Mouse (Mus musculus): ENCODE measurements at regions not wholly inside any gene's neighbourhood (a gene's known extent, or its start where the extent isn't known, plus 50 kb on each side); places are given as distances from the start of the nearest gene placed in this dataset.
A peak's percentile ranks its signal among the peaks of the same experiment; 100 is the strongest.

GRCm38 (mm10) chr1:166817927-166818326 is 136.3 kb upstream of the Fmo9 start:
- 94% methylated on average over 4 of the region's 4 CpGs for WGBS
- Histone ChIP-seq H3K27me3 (ENCODE audit: control insufficient read depth, insufficient read depth, low read length) (no peaks in the 10 kb centered on the region), H3K9me3 (ENCODE audit: control insufficient read depth, low read length) (no peaks in the 10 kb centered on the region), H3K4me3 (ENCODE audit: low read depth, low read length) (no peak overlapping the region), H3K27ac (ENCODE audit: low read depth, low read length) (no peak overlapping the region), H3K4me2 (replicated peaks; ENCODE audit: low read depth, low read length) (no peak overlapping the region), H3K36me3 (ENCODE audit: control insufficient read depth, insufficient read depth, low read length) (no peaks in the 10 kb centered on the region), H3K9ac (ENCODE audit: low read depth, low read length) (no peak overlapping the region), H3K4me1 (replicated peaks; ENCODE audit: control insufficient read depth, insufficient read depth, low read length) (no peaks in the 10 kb centered on the region)
- no peak for DNase-seq (ENCODE audit: low spot score)
- ATAC-seq (ENCODE audit: low FRiP score) = no peak

GRCm38 (mm10) chr1:166818682-166819081 is 137.0 kb upstream of the Fmo9 start:
- Histone ChIP-seq H3K27me3 (ENCODE audit: control insufficient read depth, insufficient read depth, low read length) (no peaks in the 10 kb centered on the region), H3K27ac (ENCODE audit: low read depth, low read length) (no peak overlapping the region), H3K4me3 (ENCODE audit: low read depth, low read length) (no peak overlapping the region), H3K9ac (ENCODE audit: low read depth, low read length) (no peak overlapping the region), H3K9me3 (ENCODE audit: control insufficient read depth, low read length) (no peaks in the 10 kb centered on the region), H3K4me2 (replicated peaks; ENCODE audit: low read depth, low read length) (no peak overlapping the region), H3K4me1 (replicated peaks; ENCODE audit: control insufficient read depth, insufficient read depth, low read length) (no peaks in the 10 kb centered on the region), H3K36me3 (ENCODE audit: control insufficient read depth, insufficient read depth, low read length) (no peaks in the 10 kb centered on the region)
- WGBS = 85% methylated on average over 5 of the region's 5 CpGs
- ATAC-seq (ENCODE audit: low FRiP score) = no peak
- DNase-seq (ENCODE audit: low spot score) = no peak

- Histone ChIP-seq H3K4me1 (replicated peaks; ENCODE audit: control insufficient read depth, insufficient read depth, low read length) (no peaks in the 10 kb centered on the region), H3K4me2 (replicated peaks; ENCODE audit: low read depth, low read length) (no peak overlapping the region), H3K9ac (ENCODE audit: low read depth, low read length) (no peak overlapping the region), H3K9me3 (ENCODE audit: control insufficient read depth, low read length) (no peaks in the 10 kb centered on the region), H3K27me3 (ENCODE audit: control insufficient read depth, insufficient read depth, low read length) (no peaks in the 10 kb centered on the region), H3K27ac (ENCODE audit: low read depth, low read length) (no peak overlapping the region), H3K4me3 (ENCODE audit: low read depth, low read length) (no peak overlapping the region), H3K36me3 (ENCODE audit: control insufficient read depth, insufficient read depth, low read length) (no peaks in the 10 kb centered on the region)
- DNase-seq (ENCODE audit: low spot score) (no peak), ATAC-seq (ENCODE audit: low FRiP score) (no peak)
- WGBS = 57% methylated on average over 7 of the region's 7 CpGs
These were observed 137.8 kb upstream of the Fmo9 start for GRCm38 (mm10) chr1:166819420-166819819.

GRCm38 (mm10) chr1:166820050-166820449 is 138.4 kb upstream of the Fmo9 start:
- no peak for DNase-seq (ENCODE audit: low spot score)
- no peak overlapping the region for H3K27ac ChIP-seq (ENCODE audit: low read depth, low read length)
- no peak overlapping the region for H3K9ac ChIP-seq (ENCODE audit: low read depth, low read length)
- no peaks in the 10 kb centered on the region for H3K9me3 ChIP-seq (ENCODE audit: control insufficient read depth, low read length)
- no peaks in the 10 kb centered on the region for H3K36me3 ChIP-seq (ENCODE audit: control insufficient read depth, insufficient read depth, low read length)
- ATAC-seq (ENCODE audit: low FRiP score) = no peak
- 93% methylated on average over 5 of the region's 5 CpGs for WGBS
- no peak overlapping the region for H3K4me2 ChIP-seq (replicated peaks; ENCODE audit: low read depth, low read length)
- H3K4me3 ChIP-seq (ENCODE audit: low read depth, low read length) = no peak overlapping the region
- no peaks in the 10 kb centered on the region for H3K27me3 ChIP-seq (ENCODE audit: control insufficient read depth, insufficient read depth, low read length)
- H3K4me1 ChIP-seq (replicated peaks; ENCODE audit: control insufficient read depth, insufficient read depth, low read length) = no peaks in the 10 kb centered on the region

- Histone ChIP-seq H3K36me3 (ENCODE audit: control insufficient read depth, insufficient read depth, low read length) (no peaks in the 10 kb centered on the region), H3K4me2 (replicated peaks; ENCODE audit: low read depth, low read length) (no peak overlapping the region), H3K4me3 (ENCODE audit: low read depth, low read length) (no peak overlapping the region), H3K27me3 (ENCODE audit: control insufficient read depth, insufficient read depth, low read length) (no peaks in the 10 kb centered on the region), H3K9ac (ENCODE audit: low read depth, low read length) (no peak overlapping the region), H3K9me3 (ENCODE audit: control insufficient read depth, low read length) (no peaks in the 10 kb centered on the region), H3K4me1 (replicated peaks; ENCODE audit: control insufficient read depth, insufficient read depth, low read length) (no peaks in the 10 kb centered on the region), H3K27ac (ENCODE audit: low read depth, low read length) (no peak overlapping the region)
- DNase-seq (ENCODE audit: low spot score) = no peak
- WGBS = 50% methylated on average over 3 of the region's 3 CpGs
- ATAC-seq (ENCODE audit: low FRiP score) = no peak
These were observed 139.5 kb upstream of the Fmo9 start for GRCm38 (mm10) chr1:166821146-166821545.

DNA sequence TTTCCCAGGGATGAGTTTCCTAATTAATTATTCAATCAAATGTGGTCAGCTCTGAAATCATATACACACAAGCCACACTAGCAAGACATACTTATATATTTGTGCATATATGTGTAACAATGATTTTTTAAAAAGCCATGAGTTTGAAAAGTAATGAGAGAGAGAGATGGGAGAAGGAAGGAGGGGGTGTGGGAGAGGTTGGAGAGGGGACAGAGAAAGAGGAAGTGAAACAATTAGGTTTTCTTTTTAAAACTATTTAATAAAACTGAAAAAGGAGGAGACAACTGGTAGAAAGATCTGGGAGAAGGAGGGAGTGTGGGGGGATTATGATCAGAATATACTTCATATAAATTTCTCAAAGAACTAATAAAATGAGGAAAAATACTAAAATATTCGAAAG is 155.7 kb upstream of the Fmo9 start:
- WGBS = 68% methylated on average over 1 of the region's 1 CpGs
- H3K4me1 ChIP-seq (replicated peaks; ENCODE audit: control insufficient read depth, insufficient read depth, low read length) = no peaks in the 10 kb centered on the region
- H3K36me3 ChIP-seq (ENCODE audit: control insufficient read depth, insufficient read depth, low read length) = no peaks in the 10 kb centered on the region
- H3K27ac ChIP-seq (ENCODE audit: low read depth, low read length) = no peak overlapping the region
- no peak overlapping the region for H3K9ac ChIP-seq (ENCODE audit: low read depth, low read length)
- ATAC-seq (ENCODE audit: low FRiP score) = no peak
- H3K27me3 ChIP-seq (ENCODE audit: control insufficient read depth, insufficient read depth, low read length) = no peaks in the 10 kb centered on the region
- no peak overlapping the region for H3K4me2 ChIP-seq (replicated peaks; ENCODE audit: low read depth, low read length)
- DNase-seq (ENCODE audit: low spot score) = no peak
- H3K9me3 ChIP-seq (ENCODE audit: control insufficient read depth, low read length) = no peaks in the 10 kb centered on the region
- no peak overlapping the region for H3K4me3 ChIP-seq (ENCODE audit: low read depth, low read length)

- WGBS = 41% methylated on average over 7 of the region's 7 CpGs
- DNase-seq (ENCODE audit: low spot score) (peak; percentile 28), ATAC-seq (ENCODE audit: low FRiP score) (peak; percentile 68)
These were observed 158.2 kb upstream of the Fmo9 start for GRCm38 (mm10) chr1:166839833-166840232.

DNA sequence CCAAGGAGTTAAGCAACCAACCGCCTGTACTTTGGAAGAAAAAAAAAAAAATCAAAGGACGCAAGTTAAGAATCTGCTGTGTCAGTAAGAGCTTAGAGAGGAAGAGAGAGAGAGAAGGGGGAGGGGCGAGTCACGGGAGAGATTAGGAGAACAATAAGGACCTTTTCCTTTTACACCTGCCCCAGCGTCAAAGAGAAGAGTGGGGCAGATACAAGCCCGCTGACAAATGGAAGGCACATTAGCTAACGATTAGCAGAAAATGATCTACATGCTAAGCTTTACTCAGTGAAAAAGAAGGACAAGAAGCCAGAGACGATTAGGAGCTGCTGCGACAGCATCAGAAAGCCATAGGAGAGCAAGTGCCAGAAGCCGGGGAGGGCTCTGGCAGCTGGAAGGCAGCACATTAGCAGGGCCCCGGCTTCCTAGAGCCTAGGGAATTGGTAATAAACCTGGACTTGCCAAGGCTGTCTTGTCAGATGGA is 157.8 kb upstream of the Fam78b start:
- Histone ChIP-seq H3K4me2 (replicated peaks; ENCODE audit: low read depth, low read length) (peak overlapping the region; percentile 39), H3K9ac (ENCODE audit: low read depth, low read length) (peak overlapping the region; percentile 23; the same call in 1 of the 2 replicates), H3K4me3 (ENCODE audit: low read depth, low read length) (peak overlapping the region; percentile 14; the same call in 1 of the 2 replicates), H3K27me3 (ENCODE audit: control insufficient read depth, insufficient read depth, low read length) (no peaks in the 10 kb centered on the region), H3K4me1 (replicated peaks; ENCODE audit: control insufficient read depth, insufficient read depth, low read length) (no peaks in the 10 kb centered on the region), H3K27ac (ENCODE audit: low read depth, low read length) (peak overlapping the region; percentile 74), H3K9me3 (ENCODE audit: control insufficient read depth, low read length) (no peaks in the 10 kb centered on the region), H3K36me3 (ENCODE audit: control insufficient read depth, insufficient read depth, low read length) (no peaks in the 10 kb centered on the region)
- peak; percentile 61 for DNase-seq (ENCODE audit: low spot score)
- 4% methylated on average over 11 of the region's 11 CpGs for WGBS
- ATAC-seq (ENCODE audit: low FRiP score) = peak; percentile 59; the same call in 1 of the 2 replicates

More at GRCm38 (mm10) chr1:166839833-166840232, 158.2 kb upstream of the Fmo9 start:
- Histone ChIP-seq H3K4me2 (replicated peaks; ENCODE audit: low read depth, low read length) (no peak overlapping the region), H3K9me3 (ENCODE audit: control insufficient read depth, low read length) (no peaks in the 10 kb centered on the region), H3K4me1 (replicated peaks; ENCODE audit: control insufficient read depth, insufficient read depth, low read length) (no peaks in the 10 kb centered on the region), H3K27me3 (ENCODE audit: control insufficient read depth, insufficient read depth, low read length) (no peaks in the 10 kb centered on the region), H3K9ac (ENCODE audit: low read depth, low read length) (no peak overlapping the region), H3K27ac (ENCODE audit: low read depth, low read length) (no peak overlapping the region), H3K36me3 (ENCODE audit: control insufficient read depth, insufficient read depth, low read length) (no peaks in the 10 kb centered on the region), H3K4me3 (ENCODE audit: low read depth, low read length) (no peak overlapping the region)

- Histone ChIP-seq H3K27me3 (ENCODE audit: control insufficient read depth, insufficient read depth, low read length) (no peaks in the 10 kb centered on the region), H3K36me3 (ENCODE audit: control insufficient read depth, insufficient read depth, low read length) (no peaks in the 10 kb centered on the region), H3K9me3 (ENCODE audit: control insufficient read depth, low read length) (no peaks in the 10 kb centered on the region), H3K4me1 (replicated peaks; ENCODE audit: control insufficient read depth, insufficient read depth, low read length) (no peaks in the 10 kb centered on the region), H3K4me2 (replicated peaks; ENCODE audit: low read depth, low read length) (no peak overlapping the region), H3K27ac (ENCODE audit: low read depth, low read length) (no peak overlapping the region), H3K9ac (ENCODE audit: low read depth, low read length) (no peak overlapping the region), H3K4me3 (ENCODE audit: low read depth, low read length) (no peak overlapping the region)
- DNase-seq (ENCODE audit: low spot score) (no peak), ATAC-seq (ENCODE audit: low FRiP score) (no peak)
- 96% methylated on average over 5 of the region's 5 CpGs for WGBS
These were observed 154.7 kb upstream of the Fam78b start for GRCm38 (mm10) chr1:166846566-166846965.

Measured in hindbrain, embryonic 11.5 days (tissue).